Mouse (Mus musculus) lung, embryonic 16.5 days (tissue): ENCODE results near the gene Ppp1r9a. TPM values are rescaled to one million over a fixed set of nuclear protein-coding genes. Genes with fewer than 3 reads are reported as not detected.

ENCODE experiments used
- ATAC-seq: fragments of 200-750 bp; cut with Nextera tagmentation; 2 replicates; pipeline ENCODE4 v1.8.0; 2017; ENCODE audit warnings: low read depth, mild to moderate bottlenecking, moderate library complexity
- H3K27ac ChIP-seq: fragments of 300-500 bp; sonication (generic); 2 replicates; pipeline ENCODE4 v1.5.1; 2014; ENCODE audit warnings: mild to moderate bottlenecking, control low read depth, low read length
- H3K27me3 ChIP-seq: fragments of 300-500 bp; sonication (generic); 2 replicates; pipeline ENCODE4 v1.6.1; 2014; ENCODE audit warnings: low read depth, low read length, mixed read lengths; ENCODE audit not compliant: control insufficient read depth, insufficient read depth
- H3K36me3 ChIP-seq: fragments of 300-500 bp; sonication (generic); 2 replicates; pipeline ENCODE4 v1.6.1; 2014; ENCODE audit warnings: low read length; ENCODE audit not compliant: control insufficient read depth, insufficient read depth
- H3K4me1 ChIP-seq: fragments of 300-500 bp; sonication (generic); replicated peaks from 2 replicates; pipeline ENCODE4 v1.6.1; 2014; ENCODE audit warnings: low read length, mixed read lengths; ENCODE audit not compliant: control insufficient read depth, insufficient read depth
- H3K4me2 ChIP-seq: fragments of 300-500 bp; sonication (generic); 2 replicates; pipeline ENCODE4 v1.6.1; 2014; ENCODE audit warnings: low read depth, low read length, control low read depth
- H3K4me3 ChIP-seq: fragments of 300-500 bp; sonication (generic); 2 replicates; pipeline ENCODE4 v1.5.1; 2014; ENCODE audit warnings: mild to moderate bottlenecking, low read length, control low read depth
- H3K9ac ChIP-seq: fragments of 300-500 bp; sonication (generic); 2 replicates; pipeline ENCODE4 v1.6.1; 2014; ENCODE audit warnings: low read length, control low read depth
- H3K9me3 ChIP-seq: fragments of 300-500 bp; sonication (generic); 2 replicates; pipeline ENCODE4 v1.6.1; 2016; ENCODE audit warnings: low read length; ENCODE audit not compliant: control insufficient read depth
- whole genome bisulfite sequencing: fragments of 180-500 bp; shearing (Covaris S2); extraction: QIAGEN DNeasy Blood & Tissue Kit; methylation state at CpG from one replicate; pipeline ENCODE4 v1.1.7; 2014; 5-methylcytosine and 5-hydroxymethylcytosine counted together
- polyA plus RNA-seq: library from polyadenylated mRNA; unstranded; fragments of >200 nt; fragmentation: Nextera tagmentation; extraction: Ambion mirVana; gene quantifications from 2 replicates; pipeline ENCODE4 v1.2.1, GENCODE M21; 2015

The Ppp1r9a gene
- polyA plus RNA-seq, 1 experiment from 2014 or later = 15.4 TPM

- no peak overlapping the region for H3K27ac ChIP-seq
- peak overlapping the region; percentile 59 for H3K9ac ChIP-seq
- H3K4me2 ChIP-seq = peak overlapping the region; percentile 69
- 6% methylated on average over 18 of the region's 18 CpGs for WGBS
- no peaks in the 10 kb centered on the region for H3K36me3 ChIP-seq
- H3K27me3 ChIP-seq = no peaks in the 10 kb centered on the region
- ATAC-seq = peak; percentile 97
- peaks cover 12% of the 10 kb centered on the region for H3K4me1 ChIP-seq
- H3K4me3 ChIP-seq = peak overlapping the region; percentile 50
- no peaks in the 10 kb centered on the region for H3K9me3 ChIP-seq
Measured at GRCm38 (mm10) chr6:5109925-5110714, 207.4 kb downstream of the Ppp1r9a start.

- no peak overlapping the region for H3K27ac ChIP-seq
- no peak overlapping the region for H3K4me3 ChIP-seq
- H3K9ac ChIP-seq = no peak overlapping the region
- no peak for ATAC-seq
- H3K4me1 ChIP-seq = peaks cover 12% of the 10 kb centered on the region
- H3K9me3 ChIP-seq = no peaks in the 10 kb centered on the region
- H3K36me3 ChIP-seq = no peaks in the 10 kb centered on the region
- no peaks in the 10 kb centered on the region for H3K27me3 ChIP-seq
- WGBS = 30% methylated on average over 3 of the region's 3 CpGs
- no peak overlapping the region for H3K4me2 ChIP-seq
Measured at GRCm38 (mm10) chr6:5110715-5111048, 208.0 kb downstream of the Ppp1r9a start.

GRCm38 (mm10) chr6:5113103-5113502 is 210.4 kb downstream of the Ppp1r9a start:
- H3K27me3 ChIP-seq = no peaks in the 10 kb centered on the region
- peaks cover 6% of the 10 kb centered on the region for H3K36me3 ChIP-seq
- no peak overlapping the region for H3K4me3 ChIP-seq
- WGBS = 13% methylated on average over 8 of the region's 8 CpGs
- H3K27ac ChIP-seq = peak overlapping the region; percentile 36; the same call in 1 of the 2 replicates
- no peaks in the 10 kb centered on the region for H3K9me3 ChIP-seq
- H3K9ac ChIP-seq = no peak overlapping the region
- peak; percentile 23; the same call in 1 of the 2 replicates for ATAC-seq
- H3K4me2 ChIP-seq = no peak overlapping the region
- peaks cover 12% of the 10 kb centered on the region for H3K4me1 ChIP-seq

- H3K27ac ChIP-seq = peak overlapping the region; percentile 36
- peaks cover 12% of the 10 kb centered on the region for H3K4me1 ChIP-seq
- no peak overlapping the region for H3K4me2 ChIP-seq
- H3K4me3 ChIP-seq = no peak overlapping the region
- no peaks in the 10 kb centered on the region for H3K27me3 ChIP-seq
- H3K9ac ChIP-seq = no peak overlapping the region
- WGBS = 31% methylated on average over 5 of the region's 5 CpGs
- ATAC-seq = 0 out of 2 replicates have a peak, but pooled peaks have one; percentile 42
- H3K9me3 ChIP-seq = no peaks in the 10 kb centered on the region
- peaks cover 6% of the 10 kb centered on the region for H3K36me3 ChIP-seq
Measured at GRCm38 (mm10) chr6:5113734-5114133, 211.0 kb downstream of the Ppp1r9a start.

- Histone ChIP-seq H3K27me3 (no peaks in the 10 kb centered on the region), H3K27ac (no peak overlapping the region), H3K36me3 (peaks cover 6% of the 10 kb centered on the region), H3K4me3 (no peak overlapping the region), H3K4me1 (peaks cover 10% of the 10 kb centered on the region), H3K4me2 (no peak overlapping the region), H3K9me3 (no peaks in the 10 kb centered on the region), H3K9ac (no peak overlapping the region)
- no peak for ATAC-seq
- WGBS = 58% methylated on average over 7 of the region's 7 CpGs
Measured at GRCm38 (mm10) chr6:5114857-5115256, 212.1 kb downstream of the Ppp1r9a start.

GRCm38 (mm10) chr6:5119181-5119910 is 216.6 kb downstream of the Ppp1r9a start:
- no peak overlapping the region for H3K4me2 ChIP-seq
- H3K9me3 ChIP-seq = no peaks in the 10 kb centered on the region
- no peak for ATAC-seq
- H3K4me1 ChIP-seq = no peaks in the 10 kb centered on the region
- no peak overlapping the region for H3K4me3 ChIP-seq
- WGBS = 80% methylated on average over 15 of the region's 15 CpGs
- no peaks in the 10 kb centered on the region for H3K27me3 ChIP-seq
- H3K27ac ChIP-seq = no peak overlapping the region
- peaks cover 6% of the 10 kb centered on the region for H3K36me3 ChIP-seq
- no peak overlapping the region for H3K9ac ChIP-seq

- 41% methylated on average over 3 of the region's 3 CpGs for WGBS
- Histone ChIP-seq H3K36me3 (peaks cover 6% of the 10 kb centered on the region), H3K4me1 (no peaks in the 10 kb centered on the region), H3K4me3 (no peak overlapping the region), H3K27ac (no peak overlapping the region), H3K4me2 (no peak overlapping the region), H3K27me3 (no peaks in the 10 kb centered on the region), H3K9ac (no peak overlapping the region), H3K9me3 (no peaks in the 10 kb centered on the region)
- no peak for ATAC-seq
Measured at GRCm38 (mm10) chr6:5120229-5120628, 217.5 kb downstream of the Ppp1r9a start.

GRCm38 (mm10) chr6:5129364-5130093 is 226.8 kb downstream of the Ppp1r9a start:
- no peak overlapping the region for H3K9ac ChIP-seq
- H3K9me3 ChIP-seq = no peaks in the 10 kb centered on the region
- H3K4me3 ChIP-seq = no peak overlapping the region
- WGBS = 88% methylated on average over 14 of the region's 14 CpGs
- no peaks in the 10 kb centered on the region for H3K27me3 ChIP-seq
- ATAC-seq = no peak
- no peaks in the 10 kb centered on the region for H3K4me1 ChIP-seq
- H3K36me3 ChIP-seq = no peaks in the 10 kb centered on the region; the same call in 1 of the 2 replicates
- H3K27ac ChIP-seq = no peak overlapping the region
- no peak overlapping the region for H3K4me2 ChIP-seq

- Histone ChIP-seq H3K9me3 (no peaks in the 10 kb centered on the region), H3K4me3 (no peak overlapping the region), H3K9ac (no peak overlapping the region), H3K27me3 (no peaks in the 10 kb centered on the region), H3K4me2 (no peak overlapping the region), H3K4me1 (no peaks in the 10 kb centered on the region), H3K36me3 (no peaks in the 10 kb centered on the region; the same call in 1 of the 2 replicates), H3K27ac (no peak overlapping the region)
- ATAC-seq = no peak
- WGBS = 49% methylated on average over 6 of the region's 6 CpGs
Measured at GRCm38 (mm10) chr6:5134986-5135385, 232.3 kb downstream of the Ppp1r9a start.
